Mouse (Mus musculus) adrenal gland, adult 2 months (tissue): ENCODE results near the gene Gemin7. TPM values are rescaled to one million over a fixed set of nuclear protein-coding genes. Genes with fewer than 3 reads are reported as not detected.
A peak's percentile ranks its signal among the peaks of the same experiment; 100 is the strongest.

ENCODE experiments used
- DNase-seq: peaks from one replicate; pipeline ENCODE4 v3.0.0; 2021
- polyA plus RNA-seq: library from polyadenylated mRNA; depleted of rRNA; stranded (reverse); fragments of >200 nt; gene quantifications from 2 replicates; pipeline ENCODE4 v1.2.3, GENCODE M21; 2012; rRNA removed
- total RNA-seq, 2 experiments: library from RNA; stranded (reverse); gene quantifications; 2 replicates each; pipeline ENCODE4 v1.2.3; 2021

Gemin7 gene
- total and polyA plus RNA-seq, 3 experiments: 83.8 to 183 (median 84.2) TPM

DNA sequence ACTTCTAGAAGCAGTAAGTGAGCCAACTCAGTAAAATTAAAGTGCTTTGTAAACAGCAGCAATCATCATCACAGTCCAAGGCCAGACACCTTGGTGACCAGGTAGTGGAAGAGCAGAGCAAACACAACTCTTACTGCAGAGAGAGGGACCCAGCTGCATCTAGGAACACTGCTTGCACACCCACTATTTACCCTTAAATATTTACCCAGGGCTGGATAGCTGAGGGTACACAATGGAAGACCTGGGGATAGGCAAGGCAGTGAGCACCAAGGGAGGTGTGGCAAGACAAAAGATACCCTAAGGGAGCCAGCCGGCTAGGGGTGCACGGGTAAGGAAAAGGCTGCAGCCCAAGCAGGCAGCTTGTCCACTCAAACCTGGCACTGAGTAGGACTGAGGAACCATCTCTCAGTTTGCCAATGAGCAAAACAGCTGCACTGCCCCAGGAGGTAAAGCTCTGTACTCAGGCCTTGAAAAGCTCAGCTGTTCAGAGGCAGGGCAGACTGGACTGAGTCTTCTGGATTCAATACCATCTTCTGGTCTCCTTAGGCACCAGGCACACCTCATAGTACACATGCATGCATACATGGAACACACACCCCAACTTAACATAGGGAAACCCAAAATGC lies 29.9 kb downstream of the Gemin7 start:
- DNase-seq: no peak

DNA sequence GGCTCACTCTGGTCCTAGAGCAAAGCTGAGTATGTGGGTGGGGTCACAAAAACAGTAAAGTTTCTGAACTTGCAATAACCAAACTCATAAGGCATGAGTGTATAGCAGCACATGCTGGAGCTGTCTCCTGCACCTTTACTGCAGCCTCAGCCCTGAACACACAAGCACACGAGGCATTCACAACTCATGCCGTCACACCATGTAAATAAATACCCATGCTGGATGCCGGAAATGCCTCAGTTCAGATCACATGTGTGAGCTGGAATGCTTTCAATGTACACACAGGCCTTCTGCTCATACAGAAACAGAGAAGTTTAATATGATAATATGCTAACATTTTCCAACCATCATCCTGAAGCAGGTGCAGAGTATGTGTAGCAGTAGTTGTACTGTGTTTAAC lies 31.4 kb downstream of the Gemin7 start:
- no peak for DNase-seq

DNA sequence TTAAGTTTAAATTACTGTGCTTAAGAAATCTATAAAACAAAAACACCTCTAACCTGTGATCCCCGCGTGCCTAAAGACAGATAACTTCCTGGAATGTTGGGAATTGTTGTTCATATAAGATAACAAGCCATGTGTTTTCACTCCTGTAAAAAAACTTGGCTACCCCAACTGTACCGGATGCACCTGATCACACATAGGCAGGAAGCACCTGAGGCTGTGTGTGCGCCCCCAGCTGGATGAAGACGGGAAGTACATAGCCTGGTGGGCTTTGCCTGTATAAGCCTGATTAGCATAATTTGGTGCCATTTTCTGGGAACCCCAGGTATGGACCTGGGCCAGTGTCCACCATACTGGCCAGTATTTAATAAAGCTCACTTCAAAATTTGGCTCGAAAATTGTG lies 33.8 kb downstream of the Gemin7 start:
- no peak for DNase-seq

DNA sequence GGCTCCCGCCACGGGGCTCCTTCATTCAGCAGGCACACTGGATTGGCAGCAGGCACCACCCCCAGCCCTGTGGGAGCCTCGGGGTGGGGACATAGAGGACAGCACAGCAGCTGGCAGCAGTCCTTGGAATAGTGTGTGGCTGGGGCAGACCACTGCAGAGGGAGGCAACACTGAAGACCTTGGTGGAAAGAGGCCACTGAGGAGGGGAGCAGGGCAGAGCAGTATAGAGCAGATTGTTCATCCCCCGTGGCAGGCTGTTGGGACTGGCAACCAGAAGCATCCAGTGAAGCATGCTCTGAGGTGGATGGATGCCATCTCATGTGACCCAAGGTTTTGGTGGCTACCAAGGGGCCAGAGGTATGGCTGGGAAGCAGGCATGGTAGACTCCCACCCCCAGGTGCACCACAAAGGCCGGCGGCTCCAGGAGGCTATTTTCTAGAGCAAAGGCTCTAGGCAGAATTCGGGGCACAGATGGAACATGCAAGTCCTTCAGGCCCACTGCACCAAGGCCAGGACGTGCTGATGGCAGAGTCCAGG lies 35.2 kb downstream of the Gemin7 start:
- peak; percentile 32 for DNase-seq

DNA sequence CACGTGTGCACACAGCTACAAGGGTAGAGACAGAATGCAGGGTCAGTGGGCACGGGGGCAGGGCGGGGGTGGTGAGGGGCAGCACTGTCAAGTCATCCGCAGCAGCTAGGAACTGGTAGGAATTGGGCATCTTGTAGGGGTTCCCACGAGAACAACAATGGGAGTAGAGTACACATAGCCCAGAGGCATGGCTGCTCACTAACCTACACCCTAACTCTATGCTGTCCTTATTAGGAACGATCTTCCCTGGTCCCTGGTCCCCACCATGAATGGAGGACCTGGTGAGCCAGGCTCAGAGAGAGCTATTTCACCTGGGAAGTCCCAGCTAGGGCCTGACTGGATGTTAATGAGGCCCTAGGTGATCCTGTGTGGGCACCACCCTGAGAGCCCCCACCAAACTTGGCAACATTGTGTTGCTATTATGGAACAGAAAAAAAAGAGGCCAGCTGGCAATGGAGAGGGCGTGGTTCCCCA lies 35.7 kb downstream of the Gemin7 start:
- no peak for DNase-seq

DNA sequence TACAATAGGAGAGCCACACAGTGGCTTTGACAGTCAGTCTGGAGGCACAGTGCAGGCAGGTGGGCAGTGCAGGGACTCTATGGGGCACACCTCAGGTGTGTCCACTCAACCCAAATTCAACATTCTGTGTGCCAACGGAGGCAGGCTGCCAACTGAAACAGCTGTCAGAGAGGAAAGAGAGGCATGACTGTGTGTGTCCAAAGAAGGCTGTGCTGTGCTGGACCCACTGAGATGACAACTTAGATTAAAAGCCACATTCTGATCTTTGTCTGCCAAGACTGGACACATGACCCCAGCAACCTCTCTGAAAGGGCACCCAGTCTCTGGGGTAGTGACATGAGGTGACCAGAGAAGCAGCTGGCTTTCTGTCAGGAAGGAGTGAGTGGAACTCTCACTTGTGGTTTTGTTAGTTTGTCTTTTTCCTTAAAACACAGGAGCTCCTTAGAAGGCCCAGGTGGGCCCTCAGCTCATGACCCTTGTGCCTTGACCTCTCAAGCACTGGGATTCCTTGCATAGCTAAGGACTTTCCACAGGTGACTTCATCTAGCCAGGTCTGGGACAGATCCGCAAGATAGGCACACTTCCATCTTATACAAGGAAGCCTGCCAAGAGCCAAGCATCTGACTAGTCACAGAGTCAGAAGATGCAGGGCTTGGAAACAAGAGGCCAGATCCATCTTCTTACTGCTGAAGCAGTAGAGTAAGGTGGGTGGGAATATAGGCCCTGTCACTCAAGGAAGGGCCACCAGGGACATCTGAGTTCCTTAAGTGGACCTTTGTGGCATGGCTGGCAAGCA lies 36.4 kb downstream of the Gemin7 start:
- DNase-seq: no peak

DNA sequence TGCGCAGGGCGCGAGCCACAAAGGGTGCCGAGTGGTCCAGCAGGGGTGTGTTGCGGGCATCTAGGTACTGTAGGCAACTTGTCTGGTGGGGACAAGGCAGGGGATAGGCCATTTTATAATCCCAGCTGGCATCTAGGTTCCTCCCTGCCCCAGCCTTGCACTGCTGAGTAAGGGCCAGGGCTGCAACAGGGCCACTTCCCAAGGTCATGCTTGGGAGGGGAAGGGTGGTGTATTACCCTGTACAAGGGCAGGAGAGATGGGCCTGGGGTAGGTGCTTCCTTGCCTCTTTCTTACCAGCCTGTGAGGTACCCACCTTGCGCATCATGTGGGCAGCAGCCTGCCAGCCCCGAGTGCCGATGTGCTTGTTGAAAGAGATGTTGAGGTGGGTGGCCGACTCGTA lies 42.7 kb downstream of the Gemin7 start:
- DNase-seq: peak; percentile 46

DNA sequence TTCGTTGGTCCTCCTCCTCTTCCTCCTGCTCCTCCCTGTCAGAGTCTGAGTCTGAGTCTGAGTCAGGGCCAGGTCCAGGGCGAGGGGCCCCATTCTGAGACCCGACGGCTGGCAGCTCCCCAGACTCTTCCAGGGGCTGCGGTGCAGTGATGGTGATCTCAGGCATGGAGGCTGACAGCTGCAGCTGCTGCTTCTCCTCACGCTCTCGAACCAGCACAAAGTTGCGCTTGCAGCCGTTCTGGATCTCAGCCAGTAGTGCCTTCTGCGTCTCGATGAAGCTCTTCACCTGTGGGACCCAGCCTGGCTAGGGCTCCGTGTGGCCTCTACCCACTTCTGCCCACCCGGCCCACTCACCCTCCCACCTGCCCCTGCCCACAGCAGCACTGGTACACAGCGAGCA lies 45.2 kb downstream of the Gemin7 start:
- no peak for DNase-seq

DNA sequence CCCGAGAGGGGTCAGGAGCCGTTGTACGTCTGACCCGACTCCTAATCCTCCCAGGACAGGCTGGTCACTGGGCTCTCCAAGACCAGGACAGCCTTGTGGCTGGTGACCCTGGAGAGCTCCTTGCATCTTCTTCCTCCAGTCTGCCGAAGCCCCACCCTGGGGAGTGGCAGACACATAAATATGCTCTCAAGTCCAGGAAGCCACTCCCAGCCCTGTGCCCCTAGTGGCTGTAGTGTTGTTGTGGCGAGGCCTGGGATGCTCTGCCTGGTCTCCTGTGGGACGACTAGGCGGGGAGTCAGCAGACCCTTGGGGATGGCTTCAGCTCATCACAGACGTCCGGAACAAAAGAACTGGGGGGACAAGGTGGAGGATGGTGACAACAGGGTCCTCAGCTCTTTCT lies 46.3 kb downstream of the Gemin7 start:
- no peak for DNase-seq

DNA sequence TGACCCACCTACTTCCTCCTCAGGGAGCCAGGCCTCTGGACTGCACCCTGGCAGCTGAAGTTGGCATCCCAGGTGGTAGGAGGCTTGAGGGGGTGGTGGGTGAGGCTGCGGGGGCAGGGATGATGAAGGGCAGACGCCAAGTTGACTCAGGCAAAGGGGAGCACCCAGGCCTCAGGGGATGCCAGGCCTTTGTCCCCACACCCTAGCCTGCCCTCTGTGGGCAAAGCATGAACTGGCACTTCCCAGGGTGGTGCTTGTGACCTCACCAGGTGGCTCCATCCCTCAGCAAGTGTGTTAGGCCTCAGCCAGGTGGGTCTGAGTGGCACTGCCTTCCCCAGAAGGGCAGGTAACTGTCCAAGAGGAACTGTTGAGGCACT lies 52.3 kb downstream of the Gemin7 start:
- DNase-seq: no peak

DNA sequence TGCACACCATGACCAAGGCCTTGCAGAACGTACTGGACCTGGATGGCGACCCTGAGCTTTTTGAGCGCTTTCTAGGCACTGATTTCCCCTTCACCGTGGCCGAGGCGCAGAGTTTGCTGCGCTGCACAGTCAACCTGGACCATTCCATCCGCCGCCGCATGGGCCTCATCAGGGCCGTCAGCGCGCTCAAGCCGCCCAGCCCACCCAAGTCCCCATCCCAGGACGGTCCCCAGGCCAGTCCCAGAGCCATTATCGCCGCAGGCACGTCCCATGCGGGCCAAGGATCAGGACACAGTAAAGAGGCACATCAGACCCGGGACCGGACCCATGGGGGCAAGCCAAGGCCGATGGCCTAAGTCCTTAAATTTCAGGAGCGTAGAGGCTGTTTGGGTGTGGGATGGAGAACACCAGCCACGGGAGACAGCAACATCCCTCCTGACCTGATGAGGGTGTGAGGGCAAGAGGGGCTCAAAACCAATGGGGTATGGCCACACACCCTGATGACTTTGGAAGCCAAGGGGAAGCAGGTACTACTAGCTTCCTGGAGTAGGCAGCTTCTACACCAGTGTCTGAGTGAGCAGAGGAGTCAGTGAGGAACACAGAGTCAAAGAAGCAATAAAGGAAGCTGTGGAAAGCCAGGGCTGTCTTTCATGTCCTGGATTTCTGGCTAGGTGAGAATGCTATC lies 52.8 kb downstream of the Gemin7 start:
- no peak for DNase-seq

DNA sequence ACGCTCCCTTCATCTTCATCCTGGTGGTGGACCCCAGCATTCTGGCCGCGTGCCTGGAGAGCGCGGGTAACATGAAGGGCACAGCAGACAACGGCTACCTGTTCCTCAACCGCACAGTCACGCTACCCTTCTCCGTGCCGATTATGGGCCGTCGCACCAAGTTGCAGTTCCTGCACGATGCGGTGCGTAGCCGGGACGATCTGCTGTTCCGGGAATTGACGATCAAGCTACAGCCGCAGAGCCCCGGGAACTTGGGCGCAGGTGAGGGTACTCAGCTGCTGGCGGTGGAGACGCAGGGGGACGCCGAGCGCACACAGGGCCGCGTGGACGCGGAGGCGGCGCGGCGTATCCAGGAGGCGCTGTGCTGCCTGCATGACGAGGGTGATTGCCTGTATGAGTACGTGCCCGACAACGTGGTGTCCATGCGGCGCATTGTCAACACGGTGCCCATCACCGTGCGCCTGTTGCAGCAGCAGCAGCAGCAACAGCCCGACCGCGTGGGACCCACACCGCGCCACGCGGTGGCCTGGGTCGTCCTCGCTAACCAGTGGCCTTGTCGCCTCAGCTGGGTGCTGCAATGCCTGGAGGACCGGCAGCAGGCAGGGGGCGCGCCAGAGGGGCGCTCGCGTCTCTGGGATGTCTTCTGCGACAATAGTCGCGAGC lies 53.5 kb downstream of the Gemin7 start:
- DNase-seq: peak; percentile 62

DNA sequence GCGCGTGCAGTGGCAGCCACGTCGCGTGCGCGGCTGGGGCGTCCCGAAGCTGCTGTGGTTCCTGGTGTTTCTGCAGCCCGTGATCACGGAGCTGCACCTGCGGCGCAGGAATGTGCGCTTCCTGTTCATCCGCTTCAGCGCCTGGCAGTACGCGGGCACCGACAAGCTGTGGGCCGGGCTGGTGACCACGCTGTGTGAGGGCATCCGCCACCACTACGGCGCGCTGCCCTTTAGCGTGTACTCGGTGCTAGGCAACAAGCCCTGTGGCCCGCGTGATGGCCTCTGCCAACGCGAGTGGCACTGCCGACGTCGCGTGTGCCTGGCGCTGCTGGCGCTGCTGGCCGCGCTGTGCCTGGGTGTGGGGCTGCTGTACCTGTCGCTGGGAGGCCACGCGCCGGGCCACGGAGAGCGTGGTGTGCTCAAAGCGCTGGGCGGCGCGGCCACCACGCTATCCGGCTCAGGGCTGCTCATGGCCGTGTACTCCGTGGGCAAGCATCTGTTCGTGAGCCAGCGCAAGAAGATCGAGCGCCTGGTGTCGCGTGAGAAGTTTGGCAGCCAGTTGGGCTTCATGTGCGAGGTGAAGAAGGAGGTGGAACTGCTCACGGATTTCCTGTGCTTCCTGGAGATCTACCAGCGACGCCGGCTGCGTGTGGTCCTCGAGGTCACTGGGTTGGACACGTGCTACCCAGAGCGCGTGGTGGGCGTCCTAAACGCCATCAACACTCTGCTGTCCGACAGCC lies 54.2 kb downstream of the Gemin7 start:
- DNase-seq: no peak

DNA sequence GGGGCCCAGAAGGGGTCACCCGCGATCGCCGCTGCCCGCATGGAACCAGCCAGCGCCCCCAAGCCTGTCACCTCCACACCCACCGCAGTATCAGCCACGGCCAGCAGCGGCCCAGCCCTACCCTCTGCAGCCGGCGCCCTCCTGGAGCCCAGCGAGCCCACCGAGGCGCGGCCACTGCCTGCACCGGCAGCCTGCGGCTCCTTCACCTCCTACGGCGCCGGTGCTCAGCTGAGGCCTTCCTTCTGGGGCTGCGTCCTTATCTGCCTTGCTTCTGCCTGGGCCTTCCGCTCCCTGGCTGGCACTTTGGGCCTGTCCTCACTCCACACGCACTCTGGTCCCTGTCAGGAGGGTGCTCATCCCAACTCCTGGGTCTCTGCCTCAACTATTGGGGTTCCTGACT lies 57.4 kb downstream of the Gemin7 start:
- DNase-seq: no peak

DNA sequence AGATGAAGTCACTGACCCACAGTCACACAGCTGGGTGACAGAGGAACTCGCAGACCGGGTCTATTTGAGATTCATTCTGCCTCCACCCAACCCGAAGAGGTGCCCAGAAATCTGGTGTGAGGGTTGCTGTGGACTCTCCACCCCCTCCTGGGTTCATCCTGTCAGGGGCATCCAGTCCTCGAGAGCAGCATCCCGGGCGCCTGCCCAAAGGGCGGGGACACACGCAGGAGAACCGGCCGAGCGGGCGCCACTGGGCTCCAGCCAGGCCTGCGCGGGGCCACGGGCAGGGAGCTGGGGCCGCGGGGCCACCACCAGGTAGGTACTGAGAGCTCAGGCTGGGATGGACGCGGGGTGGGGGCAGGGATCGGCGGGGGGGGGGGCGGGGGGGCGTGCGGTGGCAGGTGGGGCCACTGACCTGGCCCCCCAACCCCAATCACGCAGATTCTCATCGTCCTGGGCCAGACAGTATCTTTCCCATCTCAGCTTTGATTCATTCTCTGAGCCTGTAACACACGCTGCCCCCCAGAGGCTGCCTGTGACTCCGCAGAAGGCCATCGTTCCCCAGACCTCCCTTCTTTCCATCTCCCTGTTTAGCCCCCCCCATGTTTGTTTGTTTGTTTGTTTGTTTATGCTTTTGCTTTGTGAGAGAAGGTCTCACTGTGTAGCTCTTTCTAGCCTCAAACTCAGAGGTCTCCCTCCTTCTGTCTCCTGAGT lies 59.6 kb downstream of the Gemin7 start, which contains the start of gene Nkpd1:
Nkpd1 (plus strand) TSS at position 187 of the 714 bp plus-strand sequence.
- DNase-seq: no peak

Other genes with a start within 250 kb of the Gemin7 start
- gene Ercc1, start 232.8 kb downstream of the Gemin7 start, total RNA-seq: 10 to 100 TPM; 36.5 to 40.8 TPM
- 36.3 and 37.8 TPM in 2 replicates for gene Ercc1, start 232.8 kb downstream of the Gemin7 start, polyA plus RNA-seq
- gene Cd3eap, start 218.1 kb downstream of the Gemin7 start, total RNA-seq: 10 to 100 TPM; 13.2 to 13.3 TPM
- 12.3 and 21.5 TPM in 2 replicates for gene Cd3eap, start 218.1 kb downstream of the Gemin7 start, polyA plus RNA-seq
- 1 to 10 TPM; 6.5 to 8.3 TPM for gene Ppp1r13l, start 217.8 kb downstream of the Gemin7 start, total RNA-seq
- 16.9 and 20.2 TPM in 2 replicates for gene Ppp1r13l, start 217.8 kb downstream of the Gemin7 start, polyA plus RNA-seq
- gene Ercc2, start 195.6 kb downstream of the Gemin7 start, total RNA-seq: 10 to 100 TPM; 21.7 to 25.5 TPM
- 92.3 and 94.7 TPM in 2 replicates for gene Ercc2, start 195.6 kb downstream of the Gemin7 start, polyA plus RNA-seq
- 1 to 10 TPM in 1 of 2 experiments, under 1 TPM in 1; 0.98 to 5.2 TPM for gene Klc3, start 173.5 kb downstream of the Gemin7 start, total RNA-seq
- 1.3 and 3.7 TPM in 2 replicates for gene Klc3, start 173.5 kb downstream of the Gemin7 start, polyA plus RNA-seq
- gene Ckm, start 172.8 kb downstream of the Gemin7 start, total RNA-seq: not detected
- gene Ckm, start 172.8 kb downstream of the Gemin7 start, polyA plus RNA-seq: 0.84 and 1.0 TPM in 2 replicates
- gene Mark4, start 118.8 kb downstream of the Gemin7 start, total RNA-seq: 10 to 100 TPM; 40.5 to 56.8 TPM
- gene Mark4, start 118.8 kb downstream of the Gemin7 start, polyA plus RNA-seq: 71.6 and 79.0 TPM in 2 replicates
- gene Exoc3l2, start 114.3 kb downstream of the Gemin7 start, total RNA-seq: 10 to 100 TPM; 31.9 to 58.8 TPM
- gene Exoc3l2, start 114.3 kb downstream of the Gemin7 start, polyA plus RNA-seq: 55.3 and 57.9 TPM in 2 replicates
- 10 to 100 TPM in 1 of 2 experiments, 1 to 10 TPM in 1; 9.8 to 13.2 TPM for gene Bloc1s3, start 69.2 kb downstream of the Gemin7 start, total RNA-seq
- 31.9 and 37.2 TPM in 2 replicates for gene Bloc1s3, start 69.2 kb downstream of the Gemin7 start, polyA plus RNA-seq
- 10 to 100 TPM; 70.2 to 81.4 TPM for gene Trappc6a, start 69.2 kb downstream of the Gemin7 start, total RNA-seq
- gene Trappc6a, start 69.2 kb downstream of the Gemin7 start, polyA plus RNA-seq: 253 and 254 TPM in 2 replicates
- gene Nkpd1, start 59.8 kb downstream of the Gemin7 start, total RNA-seq: under 1 TPM in 1 of 2 experiments, not detected in 1; 0.14 TPM
- 0.38 and 0.64 TPM in 2 replicates for gene Nkpd1, start 59.8 kb downstream of the Gemin7 start, polyA plus RNA-seq
- 10 to 100 TPM; 68.3 to 70.8 TPM for gene Ppp1r37, start 14.5 kb downstream of the Gemin7 start, total RNA-seq
- 159 and 163 TPM in 2 replicates for gene Ppp1r37, start 14.5 kb downstream of the Gemin7 start, polyA plus RNA-seq
- under 1 TPM; 0.69 to 0.98 TPM for gene Zfp296, start 308 bp downstream of the Gemin7 start, total RNA-seq
- 3.1 and 3.4 TPM in 2 replicates for gene Zfp296, start 308 bp downstream of the Gemin7 start, polyA plus RNA-seq
- 10 to 100 TPM; 34.4 to 37.3 TPM for gene Clasrp, start 26.9 kb upstream of the Gemin7 start, total RNA-seq
- gene Clasrp, start 26.9 kb upstream of the Gemin7 start, polyA plus RNA-seq: 280 and 380 TPM in 2 replicates
- 10 to 100 TPM; 26.5 to 33.9 TPM for gene Relb, start 51.8 kb upstream of the Gemin7 start, total RNA-seq
- gene Relb, start 51.8 kb upstream of the Gemin7 start, polyA plus RNA-seq: 79.2 and 85.8 TPM in 2 replicates
- gene Clptm1, start 87.4 kb upstream of the Gemin7 start, total RNA-seq: 100 to 1,000 TPM; 151 to 152 TPM
- gene Clptm1, start 87.4 kb upstream of the Gemin7 start, polyA plus RNA-seq: 157 and 178 TPM in 2 replicates
- 1 to 10 TPM in 1 of 2 experiments, not detected in 1; 3.1 TPM for gene Apoc2, start 100.3 kb upstream of the Gemin7 start, total RNA-seq
- 0.28 TPM in 1 of 2 replicates, not detected in the other for gene Apoc2, start 100.3 kb upstream of the Gemin7 start, polyA plus RNA-seq
- 1 to 10 TPM; 1.5 to 1.9 TPM for gene Gm44805, start 103.8 kb upstream of the Gemin7 start, total RNA-seq
- 2.3 and 4.1 TPM in 2 replicates for gene Gm44805, start 103.8 kb upstream of the Gemin7 start, polyA plus RNA-seq
- gene Apoc4, start 103.9 kb upstream of the Gemin7 start, total RNA-seq: 100 to 1,000 TPM in 1 of 2 experiments, 10 to 100 TPM in 1; 40.7 to 204 TPM
- 95.0 and 181 TPM in 2 replicates for gene Apoc4, start 103.9 kb upstream of the Gemin7 start, polyA plus RNA-seq
- gene Apoc1, start 115.1 kb upstream of the Gemin7 start, total RNA-seq: 1,000 to 10,000 TPM in 1 of 2 experiments, 100 to 1,000 TPM in 1; 204 to 1,066 TPM
- 76.5 and 212 TPM in 2 replicates for gene Apoc1, start 115.1 kb upstream of the Gemin7 start, polyA plus RNA-seq
- 1,000 to 10,000 TPM; 1,105 to 1,118 TPM for gene Apoe, start 121.6 kb upstream of the Gemin7 start, total RNA-seq
- gene Apoe, start 121.6 kb upstream of the Gemin7 start, polyA plus RNA-seq: 1,670 and 1,938 TPM in 2 replicates
- gene Tomm40, start 137.8 kb upstream of the Gemin7 start, total RNA-seq: 100 to 1,000 TPM; 115 to 143 TPM
- gene Tomm40, start 137.8 kb upstream of the Gemin7 start, polyA plus RNA-seq: 164 and 165 TPM in 2 replicates
- 10 to 100 TPM; 76.9 to 98.1 TPM for gene Nectin2, start 172.9 kb upstream of the Gemin7 start, total RNA-seq
- gene Nectin2, start 172.9 kb upstream of the Gemin7 start, polyA plus RNA-seq: 138 and 165 TPM in 2 replicates
- 10 to 100 TPM; 35.9 to 61.1 TPM for gene Bcam, start 193.4 kb upstream of the Gemin7 start, total RNA-seq
- gene Bcam, start 193.4 kb upstream of the Gemin7 start, polyA plus RNA-seq: 103 and 108 TPM in 2 replicates
- not detected for gene Cblc, start 219.2 kb upstream of the Gemin7 start, total RNA-seq
- gene Cblc, start 219.2 kb upstream of the Gemin7 start, polyA plus RNA-seq: 0.60 TPM in 1 of 2 replicates, not detected in the other
- 10 to 100 TPM; 26.7 to 34.1 TPM for gene Bcl3, start 245.2 kb upstream of the Gemin7 start, total RNA-seq
- gene Bcl3, start 245.2 kb upstream of the Gemin7 start, polyA plus RNA-seq: 155 and 161 TPM in 2 replicates